Mouse (Mus musculus): ENCODE measurements at regions not wholly inside any gene's neighbourhood (a gene's known extent, or its start where the extent isn't known, plus 50 kb on each side); places are given as distances from the start of the nearest gene placed in this dataset.

DNA sequence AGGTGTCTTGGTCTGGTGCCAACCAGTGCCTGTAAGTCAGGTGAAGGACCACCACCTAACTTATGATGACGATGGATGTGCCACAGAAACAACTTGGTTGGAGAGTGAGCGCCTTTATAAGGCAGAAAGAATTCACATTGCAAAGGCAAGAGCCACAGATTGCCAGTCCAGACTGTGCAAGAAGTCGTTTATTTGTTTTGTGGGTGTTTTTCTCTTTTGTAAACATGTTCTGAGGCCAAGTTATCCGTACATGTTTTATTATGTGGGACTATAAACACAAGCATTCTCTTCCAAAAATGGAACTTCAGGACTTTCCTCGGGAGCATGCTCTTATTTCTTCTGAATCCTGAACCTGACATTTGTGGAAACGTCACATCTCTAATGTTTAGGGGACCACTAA, 369.8 kb upstream of the Nt5c1b start:
- TF ChIP-seq POLR2A (IDR thresholded peaks at IDR 0.05; ENCODE audit: insufficient read length, low read depth): no peak
- no peak for TF ChIP-seq POLR2AphosphoS2 (IDR thresholded peaks at IDR 0.05; ENCODE audit: insufficient read length, low read depth)
- no peak for TF ChIP-seq SRF (IDR thresholded peaks at IDR 0.05; ENCODE audit: control insufficient read depth, insufficient read length, low read depth)
- no peak for TF ChIP-seq TCF12 (IDR thresholded peaks at IDR 0.05; ENCODE audit: insufficient read depth, poor library complexity, severe bottlenecking)
- no peak for TF ChIP-seq E2F4 (IDR thresholded peaks at IDR 0.05; ENCODE audit: insufficient read depth)

All from myocyte (in vitro differentiated cells).